Mouse (Mus musculus): ENCODE data around the gene Fam20b.

Gene Fam20b

DNA sequence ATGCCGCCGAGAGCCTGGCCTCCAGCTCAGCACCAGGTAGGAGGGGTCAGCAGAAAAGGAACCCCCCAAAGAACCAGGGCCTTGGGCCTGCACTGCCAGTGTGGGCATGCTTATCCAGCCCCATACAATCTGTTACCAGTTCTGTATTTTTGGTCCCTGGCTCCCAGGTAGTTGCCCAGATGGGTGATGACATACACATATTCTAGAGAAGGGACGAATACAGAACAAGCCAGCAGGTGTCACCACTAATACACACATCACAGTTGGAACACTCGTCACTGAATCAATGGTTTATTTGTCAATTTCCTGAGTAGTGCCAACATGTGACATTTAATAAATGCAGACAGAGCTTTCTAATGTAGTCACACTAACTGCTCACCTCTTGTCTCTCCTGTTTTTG, 78.3 kb downstream of the Fam20b start:
- in situ Hi-C loops (cut with MboI, MseI): no loop called here

DNA sequence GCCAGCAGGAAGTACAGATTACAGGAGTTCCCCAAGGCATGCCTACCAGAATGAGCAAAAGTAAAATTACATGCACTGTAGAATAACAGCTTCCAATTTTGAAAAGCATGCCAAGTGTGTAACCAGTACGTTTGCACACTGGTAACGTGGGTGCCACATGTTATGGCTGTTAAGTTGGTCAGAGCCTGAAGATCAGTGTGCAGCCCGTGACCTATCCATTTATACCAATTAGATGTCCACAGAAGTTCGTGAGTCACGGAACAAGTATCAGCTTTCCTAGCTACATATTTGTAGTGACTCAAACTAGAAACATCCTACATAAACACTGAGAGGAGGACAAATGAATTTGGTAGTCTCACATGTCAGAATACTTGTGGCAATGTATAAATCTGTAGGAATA, 79.4 kb downstream of the Fam20b start:
- in situ Hi-C loops (cut with MboI, MseI): loop anchor here (10.0 kb wide), 1 partner anchor 165 kb away; the partner anchor contains the start of gene Soat1

DNA sequence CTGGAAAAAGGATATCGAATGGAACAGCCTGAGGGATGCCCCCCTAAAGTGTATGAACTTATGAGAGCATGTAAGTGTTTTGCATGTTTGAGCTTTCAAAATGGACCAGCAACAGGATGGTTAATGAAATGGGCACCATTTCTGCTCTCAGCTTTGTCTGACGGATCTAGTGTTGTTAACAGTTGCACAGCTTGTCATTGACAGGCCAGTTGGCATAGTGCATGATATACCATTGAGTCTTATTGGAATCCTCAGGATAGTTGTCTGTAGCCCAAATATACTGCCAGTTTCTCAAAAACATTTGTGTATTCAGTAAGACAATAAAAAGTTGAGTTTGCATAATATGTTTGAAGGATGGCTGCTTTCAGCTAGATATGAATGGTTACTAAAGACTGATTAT, 83.7 kb downstream of the Fam20b start:
- in situ Hi-C loops (cut with MboI, MseI): loop anchor here (10.0 kb wide), 1 partner anchor 160 kb away; the partner anchor contains the start of gene Soat1

DNA sequence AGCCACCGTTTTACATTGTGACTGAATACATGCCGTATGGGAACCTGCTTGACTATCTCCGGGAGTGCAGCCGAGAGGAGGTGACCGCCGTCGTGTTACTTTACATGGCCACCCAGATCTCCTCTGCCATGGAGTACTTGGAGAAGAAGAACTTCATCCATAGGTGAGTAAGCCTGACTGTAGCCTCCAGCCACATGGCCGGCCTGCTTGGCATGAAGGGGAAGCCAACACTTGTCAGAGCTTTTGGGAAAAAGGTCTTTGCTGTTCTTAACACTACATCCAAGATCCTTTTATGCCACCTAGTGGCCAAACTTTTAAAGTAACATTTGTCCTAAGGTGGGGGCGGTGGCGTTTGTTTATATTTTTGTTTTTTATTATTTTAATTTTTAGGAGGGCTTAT, 85.8 kb downstream of the Fam20b start:
- in situ Hi-C loops (cut with MboI, MseI): loop anchor here (10.0 kb wide), 1 partner anchor 158 kb away; the partner anchor contains the start of gene Soat1

DNA sequence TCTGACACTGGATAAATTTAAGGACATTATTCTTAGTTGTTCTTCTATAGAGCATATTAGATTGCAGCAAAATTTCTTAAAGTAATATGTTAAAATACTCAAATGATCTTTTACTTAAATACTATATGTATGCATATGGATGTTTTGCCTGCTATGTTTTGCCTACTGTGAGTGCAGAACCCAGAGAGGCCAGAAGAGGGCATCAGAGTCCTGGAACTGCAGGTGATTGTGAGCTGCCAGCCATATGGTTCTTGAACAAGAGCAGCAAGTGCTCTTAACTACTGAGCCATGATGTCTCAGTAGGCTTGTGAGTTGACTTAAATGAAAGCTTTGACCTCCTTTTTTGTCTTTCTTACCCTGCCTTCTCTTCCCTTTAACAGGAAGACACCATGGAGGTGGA, 87.9 kb downstream of the Fam20b start:
- in situ Hi-C loops (cut with MboI, MseI): loop anchor here (10.0 kb wide), 1 partner anchor 156 kb away; the partner anchor contains the start of gene Soat1

DNA sequence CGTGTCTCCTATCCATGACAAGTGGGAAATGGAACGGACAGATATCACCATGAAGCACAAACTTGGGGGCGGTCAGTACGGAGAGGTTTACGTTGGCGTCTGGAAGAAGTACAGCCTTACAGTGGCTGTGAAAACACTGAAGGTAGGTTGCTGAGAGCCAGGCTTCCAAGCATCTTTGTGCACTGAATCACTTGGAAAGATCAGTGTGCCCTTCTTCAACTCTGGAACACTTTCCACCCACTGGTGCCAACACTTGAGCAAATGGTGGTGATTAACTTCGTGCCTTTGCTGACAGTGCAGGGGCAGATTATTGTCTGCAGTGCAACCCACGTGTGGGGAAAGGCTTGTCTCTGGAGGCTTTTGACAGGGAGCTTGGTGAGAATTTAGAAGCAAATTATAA, 88.9 kb downstream of the Fam20b start:
- in situ Hi-C loops (cut with MboI, MseI): loop anchor here (10.0 kb wide), 1 partner anchor 155 kb away; the partner anchor contains the start of gene Soat1

All from T-helper 1 cell (primary cell).